Mouse (Mus musculus): ENCODE measurements at regions not wholly inside any gene's neighbourhood (a gene's known extent, or its start where the extent isn't known, plus 50 kb on each side); places are given as distances from the start of the nearest gene placed in this dataset.

DNA sequence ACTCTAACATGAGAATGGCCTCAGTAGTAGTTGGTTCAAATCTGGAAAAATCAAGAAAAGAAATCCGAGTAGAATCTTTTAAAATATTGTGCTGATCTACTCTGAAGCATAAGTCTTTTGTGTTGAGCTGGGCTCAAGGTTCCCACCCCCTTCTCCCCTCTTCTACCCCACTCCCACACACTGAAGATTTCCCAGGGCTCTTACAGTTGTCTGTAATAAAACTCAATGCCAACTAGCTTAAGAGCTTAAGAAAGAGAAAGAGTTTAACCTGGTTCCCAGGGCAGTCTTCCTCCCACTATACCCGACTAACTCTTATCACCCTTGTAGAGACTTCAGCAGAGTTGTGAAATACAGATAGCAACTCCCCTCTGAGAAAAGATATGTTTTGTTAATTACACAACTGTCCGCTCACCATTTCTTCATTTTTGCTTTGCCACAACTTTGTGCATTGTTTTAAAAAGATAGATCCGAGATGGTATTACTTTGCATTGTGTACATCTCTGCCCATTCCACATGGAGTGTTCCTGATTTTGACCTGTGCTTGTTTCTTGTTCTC, 94.0 kb upstream of the Cpeb2 start:
- no peak for DNase-seq

DNA sequence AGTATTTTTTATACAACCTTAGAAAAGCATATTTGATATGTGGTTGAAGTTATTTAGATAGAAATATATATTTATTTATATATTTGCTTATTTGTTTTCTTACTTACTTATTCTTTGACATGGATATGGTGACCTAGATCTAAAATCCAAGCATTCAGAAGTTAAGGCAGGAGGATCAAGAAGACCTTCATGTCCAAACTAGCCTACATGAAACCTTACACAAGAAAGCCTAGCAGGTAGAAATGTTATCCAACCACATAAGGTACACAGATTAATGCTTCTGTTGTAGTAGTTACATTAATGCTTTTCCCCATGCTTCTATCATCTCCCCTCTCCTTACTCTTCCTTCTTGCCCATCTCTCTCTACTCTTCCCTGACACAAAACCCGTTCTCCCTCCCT, 93.2 kb upstream of the Cpeb2 start:
- DNase-seq, result no peak

DNA sequence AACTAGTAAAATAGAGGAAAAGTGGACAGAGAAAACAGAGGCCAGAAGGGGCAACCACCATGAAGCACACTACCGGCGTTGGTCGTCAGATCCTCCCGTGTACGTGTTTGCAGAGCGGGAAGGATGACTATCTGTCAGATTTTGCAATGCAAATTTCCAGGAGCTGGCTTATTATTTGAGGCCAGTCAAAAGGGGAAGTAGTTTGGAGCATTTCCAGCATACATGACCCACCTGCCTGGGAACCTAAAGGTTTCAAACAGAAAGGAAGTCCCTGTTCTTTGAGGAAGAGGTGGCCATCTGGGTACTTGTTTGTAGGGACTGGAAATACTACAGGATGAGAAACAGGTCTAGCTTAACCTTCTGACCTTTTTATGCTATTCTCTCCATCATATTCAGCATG, 87.0 kb upstream of the Cpeb2 start:
- DNase-seq, result no peak

DNA sequence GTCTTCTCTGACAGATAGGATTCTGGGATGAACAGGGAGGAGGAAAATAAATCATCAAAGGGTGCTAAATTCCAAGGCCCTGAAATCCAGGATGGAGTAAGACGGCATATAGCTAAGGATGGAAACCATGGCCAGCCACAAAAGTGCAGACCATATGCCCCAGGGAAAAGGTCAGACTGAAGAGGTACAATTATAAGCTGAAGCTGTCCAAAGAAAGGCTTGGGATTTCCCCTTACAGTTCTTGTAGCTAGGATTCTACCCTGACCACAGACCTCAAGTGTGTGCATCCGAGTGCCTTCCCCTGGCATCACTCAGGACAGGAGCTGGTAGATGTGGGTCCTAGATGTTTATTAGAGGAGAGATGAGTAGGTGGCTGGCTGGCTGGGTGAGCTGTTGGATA, 86.0 kb upstream of the Cpeb2 start:
- no peak for DNase-seq

DNA sequence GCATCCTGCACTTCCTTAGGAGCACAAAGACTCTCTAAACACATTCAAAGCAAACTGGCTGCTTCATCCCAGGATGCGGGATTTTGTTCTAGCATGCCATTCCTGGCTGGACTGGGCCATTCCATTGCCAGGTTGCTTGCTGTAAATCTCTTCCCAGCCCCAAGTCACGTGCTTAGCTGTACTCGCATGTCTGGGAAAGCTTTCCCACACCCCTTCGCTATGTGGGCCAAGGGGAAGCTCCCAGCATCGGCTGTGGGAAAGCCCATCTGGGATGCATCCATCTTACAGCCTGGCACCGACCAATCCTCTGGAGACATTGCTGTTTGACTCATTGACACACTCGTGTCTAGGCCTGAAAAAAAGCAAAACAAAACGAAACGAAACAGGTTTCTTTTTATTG, 84.5 kb upstream of the Cpeb2 start:
- DNase-seq, result peak; percentile 14

DNA sequence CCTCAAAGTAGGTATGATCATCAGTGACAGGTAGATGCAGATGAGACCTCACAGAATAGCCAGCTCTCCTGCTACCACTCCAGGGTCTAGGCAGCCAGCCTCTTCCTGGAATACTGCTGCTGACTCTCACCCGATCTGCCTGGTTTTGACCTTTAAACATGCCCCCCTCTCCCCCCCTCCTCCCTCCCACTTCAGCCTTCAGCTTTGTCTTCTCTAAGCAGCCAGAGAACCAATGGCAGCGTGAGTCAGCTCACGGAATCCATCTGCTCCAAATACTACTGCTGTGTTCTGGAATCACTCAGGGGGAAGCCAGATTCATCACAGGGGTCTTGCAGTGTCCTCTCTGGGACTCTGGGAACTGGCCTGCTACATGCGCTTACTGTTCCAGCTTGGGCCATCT, 83.4 kb upstream of the Cpeb2 start:
- DNase-seq, result peak; percentile 44

DNA sequence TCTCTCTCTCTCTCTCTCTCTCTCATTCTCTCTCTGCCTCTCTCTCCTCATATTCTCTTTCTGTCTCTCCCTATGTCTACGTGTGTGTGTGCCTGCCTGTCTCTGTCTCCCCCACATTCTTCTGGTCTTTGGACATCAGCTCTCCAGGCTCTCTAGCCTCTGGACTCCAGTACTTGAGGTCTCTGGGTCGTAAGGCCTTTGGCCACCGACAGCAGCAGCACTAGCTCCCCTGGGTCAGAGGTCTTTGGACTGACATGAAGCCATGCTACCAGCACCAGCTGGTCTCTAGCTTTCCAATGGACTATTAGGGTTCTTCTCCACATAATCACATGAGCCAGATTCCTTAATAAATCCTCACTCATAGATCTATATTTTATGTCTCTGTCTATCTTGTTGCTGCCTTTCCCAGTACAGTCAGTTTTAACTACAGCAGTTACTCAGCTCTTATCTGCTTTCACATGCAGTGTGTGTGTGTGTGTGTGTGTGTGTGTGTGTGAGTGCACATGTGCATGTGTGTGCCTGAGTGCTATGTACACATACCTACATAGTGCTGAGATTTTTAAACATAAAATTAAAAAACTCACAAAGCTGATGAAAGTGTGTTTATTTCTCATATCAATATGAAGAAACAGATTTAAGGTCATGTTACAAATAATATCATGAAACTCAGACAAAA, 81.7 kb upstream of the Cpeb2 start:
- no peak for DNase-seq

DNA sequence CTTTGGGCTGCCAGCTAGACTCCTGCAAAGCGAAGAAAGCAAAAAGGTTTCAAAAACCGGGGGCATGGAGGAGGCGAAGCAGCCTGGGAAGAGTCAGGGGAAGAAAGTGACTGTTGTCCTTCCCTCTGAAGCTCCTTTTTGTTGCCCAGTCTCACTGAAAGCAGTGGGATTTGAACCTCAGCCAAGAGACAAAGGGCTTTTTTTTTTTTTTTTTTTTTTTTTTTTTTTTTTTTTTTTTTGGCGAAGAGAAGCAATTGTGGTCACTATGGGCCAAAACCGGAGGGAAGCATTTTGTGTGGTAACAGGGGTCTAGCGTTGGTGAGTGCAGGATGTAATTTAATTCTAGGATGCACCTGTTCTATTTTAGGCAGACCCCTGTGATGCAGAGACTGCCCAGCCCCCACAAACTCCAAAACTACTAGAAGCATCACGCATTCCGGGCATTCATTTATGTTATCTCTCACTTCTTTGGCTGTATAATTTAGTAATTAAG, 80.8 kb upstream of the Cpeb2 start:
- peak; percentile 34 for DNase-seq

DNA sequence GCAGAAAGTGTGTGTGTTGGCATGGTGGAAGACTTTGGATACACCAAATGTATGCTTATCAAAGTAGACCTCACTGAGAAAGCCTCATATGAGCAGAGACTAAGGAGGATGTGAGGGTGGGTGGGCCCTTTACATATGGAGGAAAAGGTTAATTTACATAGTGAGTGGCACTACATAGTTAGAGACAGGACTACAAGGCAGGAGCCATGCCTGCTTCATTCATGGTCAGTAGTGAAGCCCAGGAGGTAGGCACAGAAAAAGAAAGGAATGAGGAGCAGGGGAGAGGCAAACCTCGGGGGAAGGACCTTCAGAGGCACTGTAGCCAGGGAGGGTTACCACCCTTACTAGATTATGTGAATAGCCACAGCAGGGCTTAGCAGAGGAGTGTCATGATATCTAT, 80.1 kb upstream of the Cpeb2 start:
- DNase-seq, result no peak

DNA sequence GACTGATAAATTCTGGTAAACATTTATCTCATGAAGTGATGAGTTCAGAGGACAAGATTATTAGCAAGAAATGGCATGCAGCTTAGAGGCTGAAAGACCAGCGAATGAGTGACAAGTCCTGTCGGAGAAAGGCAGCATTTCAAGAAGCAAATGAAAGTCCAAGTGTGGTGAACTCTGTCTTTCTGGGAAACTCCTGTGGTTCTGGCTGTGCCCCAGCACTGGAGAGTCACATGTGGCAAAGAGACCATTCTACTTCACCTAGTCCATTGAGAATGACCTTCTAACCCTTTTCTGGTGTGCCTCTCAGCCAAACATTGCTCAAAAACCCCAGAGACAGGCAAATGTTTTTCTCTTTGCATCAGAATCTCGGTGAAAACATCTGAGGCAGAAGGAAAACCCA, 76.2 kb upstream of the Cpeb2 start:
- no peak for DNase-seq

DNA sequence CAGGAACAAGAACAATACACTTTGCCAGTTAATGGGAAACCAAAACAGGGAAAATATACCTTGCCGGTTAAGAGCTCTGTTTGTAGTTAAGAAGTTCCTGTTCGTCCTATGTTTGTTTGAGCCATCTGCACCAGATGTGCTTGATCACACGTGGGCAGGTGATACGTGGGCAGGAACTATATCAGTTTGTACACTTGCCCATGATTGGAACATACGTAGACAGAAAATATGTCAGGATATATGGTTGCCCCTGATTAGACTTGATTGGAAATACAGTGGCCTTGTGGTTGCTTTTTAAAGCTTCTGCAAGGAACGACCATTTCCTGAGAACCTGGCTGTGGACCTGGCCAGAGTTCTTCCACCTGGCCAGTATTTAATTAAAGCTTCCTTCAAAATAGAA, 72.8 kb upstream of the Cpeb2 start:
- no peak for DNase-seq

DNA sequence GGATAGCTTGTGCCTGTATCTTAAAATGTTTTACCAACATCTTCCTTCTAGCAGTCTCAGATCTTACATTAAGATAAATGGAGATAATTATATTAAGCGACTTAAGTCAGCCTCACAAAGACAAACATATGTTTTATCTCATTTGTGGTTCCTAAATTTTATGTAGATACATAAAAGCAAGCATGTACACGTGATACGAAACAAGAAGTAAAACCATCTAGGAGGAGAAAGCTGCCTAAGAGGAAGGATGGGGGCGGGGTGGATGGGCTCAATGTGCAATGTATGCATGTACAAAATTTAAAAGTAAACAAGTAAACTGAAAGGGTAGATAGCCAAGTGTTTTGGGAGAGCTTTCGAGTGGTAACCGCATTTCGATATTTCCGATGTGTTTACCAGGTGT, 51.5 kb upstream of the Cpeb2 start:
- no peak for DNase-seq
